1 mouse cellular context compared by ENCODE assay signal in the genomic region with DNA sequence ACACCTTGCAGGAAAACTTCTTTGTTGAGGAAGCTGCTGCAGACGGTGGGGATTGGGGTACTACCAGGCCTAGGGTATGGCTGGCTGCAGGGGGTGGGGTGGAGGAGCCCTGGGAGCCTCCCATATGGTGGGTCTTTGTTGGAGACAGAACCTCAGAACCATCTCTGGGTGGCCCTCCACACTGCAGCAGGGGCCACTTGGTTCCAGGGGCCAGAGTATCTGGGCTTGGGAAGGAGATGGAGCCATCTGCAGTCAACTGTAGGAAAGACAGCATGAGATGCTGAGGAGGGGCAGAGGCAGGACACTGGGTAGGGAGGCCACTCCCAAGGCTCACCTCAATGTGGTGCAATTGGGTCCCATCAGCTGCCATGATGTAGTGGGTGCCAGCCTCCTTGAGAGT.
TF ChIP-seq lines count a peak whose summit lies in the region.

No protein-coding gene starts in this region.

TF ChIP-seq in myocyte, 11 proteins besides CTCF, POLR2A, EP300 and RAD21:
- TF ChIP-seq POLR2AphosphoS2 (IDR thresholded peaks at IDR 0.05; ENCODE audit: insufficient read length, low read depth), result peak; percentile 84
- no peak for TF ChIP-seq SRF (IDR thresholded peaks at IDR 0.05; ENCODE audit: control insufficient read depth, insufficient read length, low read depth)
